ENCODE assay signal across 9 mouse cellular contexts in the genomic region with DNA sequence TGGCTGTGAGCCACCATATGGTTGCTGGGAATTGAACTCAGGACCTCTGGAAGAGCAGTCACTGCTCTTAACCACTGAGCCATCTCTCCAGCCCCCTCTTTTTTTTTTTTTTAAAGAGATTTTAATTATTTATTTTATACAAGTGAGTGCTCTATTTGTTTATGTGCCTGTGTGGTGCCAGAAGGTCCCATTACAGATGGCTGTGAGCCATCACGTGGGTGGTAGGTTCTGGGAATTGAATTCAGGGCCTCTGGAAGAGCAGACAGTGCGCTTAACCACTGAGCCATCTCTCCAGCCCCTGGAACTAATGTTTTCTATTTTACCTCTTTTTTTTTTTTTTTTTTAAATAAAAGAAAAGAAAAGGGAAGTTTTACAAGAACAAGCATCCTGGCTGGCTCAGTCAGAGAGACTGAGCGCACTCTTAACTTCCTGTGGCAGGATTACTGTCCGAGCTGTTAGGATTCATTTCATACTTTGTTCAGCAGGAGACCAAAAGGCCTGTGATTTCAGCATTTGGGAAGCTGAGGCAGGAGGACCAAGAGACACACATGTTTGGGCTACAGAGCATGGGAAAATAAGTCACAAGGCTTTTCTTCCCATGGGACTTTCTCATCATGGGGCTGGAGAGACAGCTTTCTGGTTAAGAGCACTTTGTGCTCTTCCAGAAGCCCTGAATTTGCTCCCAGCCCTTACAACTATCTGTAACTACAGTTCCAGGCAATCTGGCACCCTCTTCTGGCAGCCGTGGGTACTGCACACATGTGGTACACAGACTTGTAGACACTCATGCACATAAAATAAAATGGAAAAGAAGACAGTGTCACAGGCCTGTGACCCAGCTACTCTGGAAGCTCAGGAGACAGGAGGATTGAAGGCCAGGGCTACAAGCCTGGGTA. TPM values are rescaled to one million over a fixed set of nuclear protein-coding genes. Genes with fewer than 3 reads are reported as not detected.
DNase-seq lines count a peak whose midpoint lies in the region; ATAC-seq lines count a peak whose summit lies in the region.
"Had no signal": no experiment of that assay in that cellular context is flagged by ENCODE, and none has a peak within 500 bp of the region (broad histone marks: within the 10 kb centered on the region; RNA-seq: fewer than 3 reads in every experiment).

No protein-coding gene starts in this region.

- no peaks in the 10 kb centered on the region for H3K36me3 ChIP-seq in intestine, embryonic 14.5 days (ENCODE audit: control insufficient read depth, insufficient read depth, low read length)
- H3K36me3 ChIP-seq in intestine, embryonic 15.5 days: no peaks in the 10 kb centered on the region
- H3K36me3 ChIP-seq: hindbrain, embryonic 12.5 days; limb, embryonic 15.5 days had no signal

- no peaks in the 10 kb centered on the region for H3K27me3 ChIP-seq in intestine, embryonic 14.5 days (replicated peaks; ENCODE audit: control insufficient read depth, insufficient read depth, low read length)
- H3K27me3 ChIP-seq in intestine, embryonic 15.5 days (replicated peaks): no peaks in the 10 kb centered on the region
- H3K27me3 ChIP-seq: hindbrain, embryonic 12.5 days; limb, embryonic 15.5 days had no signal

- H3K4me3 ChIP-seq in intestine, embryonic 14.5 days (ENCODE audit: low read depth, low read length): no peak overlapping the region
- H3K4me3 ChIP-seq in intestine, embryonic 15.5 days (replicated peaks): no peak overlapping the region
- H3K4me3 ChIP-seq: hindbrain, embryonic 12.5 days; limb, embryonic 15.5 days had no signal

- ATAC-seq in intestine, embryonic 14.5 days (replicated peaks; ENCODE audit: low FRiP score, low TSS enrichment, low read depth): no peak
- no peak for ATAC-seq in intestine, embryonic 15.5 days

- H3K27ac ChIP-seq in intestine, embryonic 14.5 days (ENCODE audit: low read depth): no peak overlapping the region
- H3K27ac ChIP-seq in intestine, embryonic 15.5 days: no peak overlapping the region
- H3K27ac ChIP-seq: hindbrain, embryonic 12.5 days; limb, embryonic 15.5 days had no signal

- peak; percentile 74 for DNase-seq in intestine, embryonic 14.5 days (ENCODE audit: low spot score)
- DNase-seq in thymus, postnatal 14 days: peak; percentile 45
- DNase-seq in thymus, postnatal 25 days: no peak
- DNase-seq in c-Kit-positive CD71-positive TER-119-positive erythroid progenitor cells, embryonic 14.5 days (ENCODE audit: low spot score): peak; percentile 56
- no peak for DNase-seq in right cerebral cortex, adult 18-20 months
- no peak for DNase-seq in adrenal gland, adult 8-10 months

- H3K4me2 ChIP-seq in intestine, embryonic 14.5 days (ENCODE audit: low read length): no peak overlapping the region
- H3K4me2 ChIP-seq in intestine, embryonic 15.5 days (replicated peaks): no peak overlapping the region
- H3K4me2 ChIP-seq: hindbrain, embryonic 12.5 days; limb, embryonic 15.5 days had no signal

- peaks cover 28% of the 10 kb centered on the region for H3K4me1 ChIP-seq in intestine, embryonic 14.5 days (replicated peaks; ENCODE audit: control insufficient read depth, insufficient read depth, low read length)
- peaks cover 33% of the 10 kb centered on the region for H3K4me1 ChIP-seq in intestine, embryonic 15.5 days (replicated peaks)
- H3K4me1 ChIP-seq: hindbrain, embryonic 12.5 days had no signal

- H3K9ac ChIP-seq in intestine, embryonic 14.5 days (ENCODE audit: low read length): no peak overlapping the region
- no peak overlapping the region for H3K9ac ChIP-seq in intestine, embryonic 15.5 days
- H3K9ac ChIP-seq: hindbrain, embryonic 12.5 days; limb, embryonic 15.5 days had no signal

- H3K9me3 ChIP-seq in intestine, embryonic 14.5 days (ENCODE audit: control insufficient read depth, low read length): 0 out of 2 replicates have a peak, but pooled peaks cover 3% of the 10 kb centered on the region
- H3K9me3 ChIP-seq in intestine, embryonic 15.5 days: no peaks in the 10 kb centered on the region
- H3K9me3 ChIP-seq: limb, embryonic 15.5 days had no signal

- WGBS in intestine, embryonic 14.5 days: 89% methylated on average over 5 of the region's 5 CpGs
- 85% methylated on average over 5 of the region's 5 CpGs for WGBS in intestine, embryonic 15.5 days

RNA-seq across cellular contexts. Expression of a gene that starts 9.7 kb away (rescaled TPM):
- 78.0 and 85.0 TPM in 2 replicates for polyA plus RNA-seq in intestine, embryonic 14.5 days (2014; fragmentation: Nextera tagmentation; extraction: Ambion mirVana)
- 93.5 and 98.1 TPM in 2 replicates for polyA plus RNA-seq in intestine, embryonic 15.5 days (2015; fragmentation: Nextera tagmentation; extraction: Ambion mirVana)
- 100 to 1,000 TPM; 194 to 199 (median 196) TPM for total RNA-seq in adrenal gland, adult 8-10 months (2022)

RNA-seq across cellular contexts. Expression of a gene that starts 18.7 kb away (rescaled TPM):
- polyA plus RNA-seq in intestine, embryonic 14.5 days (2014; fragmentation: Nextera tagmentation; extraction: Ambion mirVana): 2.6 and 3.5 TPM in 2 replicates
- 4.2 and 5.2 TPM in 2 replicates for polyA plus RNA-seq in intestine, embryonic 15.5 days (2015; fragmentation: Nextera tagmentation; extraction: Ambion mirVana)
- total RNA-seq in adrenal gland, adult 8-10 months (2022): 1 to 10 TPM in 3 of 4 experiments, under 1 TPM in 1; 0.75 to 1.6 (median 1.4) TPM

RNA-seq across cellular contexts. Expression of a gene that starts 30.5 kb away (rescaled TPM):
- 10.8 and 13.1 TPM in 2 replicates for polyA plus RNA-seq in intestine, embryonic 14.5 days (2014; fragmentation: Nextera tagmentation; extraction: Ambion mirVana)
- polyA plus RNA-seq in intestine, embryonic 15.5 days (2015; fragmentation: Nextera tagmentation; extraction: Ambion mirVana): 18.0 and 20.9 TPM in 2 replicates
- total RNA-seq in adrenal gland, adult 8-10 months (2022): 10 to 100 TPM; 11.1 to 20.4 (median 16.4) TPM

RNA-seq across cellular contexts. Expression of a gene that starts 34.5 kb away (rescaled TPM):
- polyA plus RNA-seq in intestine, embryonic 14.5 days (2014; fragmentation: Nextera tagmentation; extraction: Ambion mirVana): 5.3 and 5.5 TPM in 2 replicates
- polyA plus RNA-seq in intestine, embryonic 15.5 days (2015; fragmentation: Nextera tagmentation; extraction: Ambion mirVana): 6.4 and 7.1 TPM in 2 replicates
- total RNA-seq in adrenal gland, adult 8-10 months (2022): 10 to 100 TPM in 3 of 4 experiments, 1 to 10 TPM in 1; 9.6 to 13.7 (median 13.1) TPM

RNA-seq across cellular contexts. Expression of a gene that starts 42.2 kb away (rescaled TPM):
- polyA plus RNA-seq in intestine, embryonic 14.5 days (2014; fragmentation: Nextera tagmentation; extraction: Ambion mirVana): 111 and 113 TPM in 2 replicates
- polyA plus RNA-seq in intestine, embryonic 15.5 days (2015; fragmentation: Nextera tagmentation; extraction: Ambion mirVana): 107 and 109 TPM in 2 replicates
- 100 to 1,000 TPM in 3 of 4 experiments, 10 to 100 TPM in 1; 97.5 to 112 (median 107) TPM for total RNA-seq in adrenal gland, adult 8-10 months (2022)

Comparison
In these comparisons a context has a peak if more than half of its experiments do, and no peak if none do; other contexts are left out.
1. DNase-seq: peak in intestine, embryonic 14.5 days (single experiment), thymus, postnatal 14 days (single experiment) and c-Kit-positive CD71-positive TER-119-positive erythroid progenitor cells, embryonic 14.5 days (single experiment); none in thymus, postnatal 25 days (single experiment), right cerebral cortex, adult 18-20 months (single experiment) and adrenal gland, adult 8-10 months (single experiment).